ENCODE assay signal across 13 mouse cellular contexts in the genomic region with DNA sequence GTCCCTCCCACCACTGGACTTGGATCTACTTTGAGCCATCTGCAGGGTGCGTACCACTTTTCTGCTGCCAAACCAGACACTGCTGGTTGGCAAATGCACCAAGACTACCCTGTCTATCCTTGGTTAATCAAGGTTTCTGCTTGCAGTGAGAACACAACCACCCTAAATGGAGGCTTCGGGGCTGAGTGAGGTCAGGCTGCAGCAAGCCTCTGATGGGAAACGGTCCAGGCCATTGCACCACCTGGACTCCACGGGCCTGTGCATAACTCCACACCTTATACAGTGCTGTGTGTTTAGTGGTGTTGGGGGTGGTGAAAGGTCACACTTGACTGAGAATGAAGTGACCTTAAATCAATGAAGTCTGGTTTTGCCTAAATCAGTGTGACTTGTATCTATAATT. TPM values are rescaled to one million over a fixed set of nuclear protein-coding genes. Genes with fewer than 3 reads are reported as not detected.
DNase-seq lines count a peak whose midpoint lies in the region; ATAC-seq lines count a peak whose summit lies in the region.
"Had no signal": no experiment of that assay in that cellular context is flagged by ENCODE, and none has a peak within 500 bp of the region (broad histone marks: within the 10 kb centered on the region; RNA-seq: fewer than 3 reads in every experiment).

No protein-coding gene starts in this region.

- no peaks in the 10 kb centered on the region for H3K27me3 ChIP-seq in embryonic facial prominence, embryonic 12.5 days
- no peaks in the 10 kb centered on the region for H3K27me3 ChIP-seq in embryonic facial prominence, embryonic 10.5 days (replicated peaks; ENCODE audit: low read depth, poor library complexity, severe bottlenecking)
- H3K27me3 ChIP-seq in heart, embryonic 16.5 days (ENCODE audit: control insufficient read depth, insufficient read depth, low read length) = no peaks in the 10 kb centered on the region
- no peaks in the 10 kb centered on the region for H3K27me3 ChIP-seq in embryonic facial prominence, embryonic 15.5 days
- no peaks in the 10 kb centered on the region for H3K27me3 ChIP-seq in liver, embryonic 15.5 days
- H3K27me3 ChIP-seq: limb, embryonic 12.5 days; megakaryocyte, embryonic 14.5 days had no signal

- H3K4me1 ChIP-seq in embryonic facial prominence, embryonic 12.5 days = peaks cover 42% of the 10 kb centered on the region
- peaks cover 47% of the 10 kb centered on the region for H3K4me1 ChIP-seq in embryonic facial prominence, embryonic 10.5 days
- H3K4me1 ChIP-seq in heart, embryonic 16.5 days (ENCODE audit: control insufficient read depth, insufficient read depth, low read length) = peaks cover 57% of the 10 kb centered on the region
- H3K4me1 ChIP-seq in embryonic facial prominence, embryonic 15.5 days = peaks cover 68% of the 10 kb centered on the region
- peaks cover 87% of the 10 kb centered on the region for H3K4me1 ChIP-seq in liver, embryonic 15.5 days (replicated peaks)

- no peak for DNase-seq in embryonic facial prominence, embryonic 10.5 days (ENCODE audit: low spot score)
- DNase-seq in heart, adult 18-20 months = no peak
- DNase-seq in ovary, adult 18-20 months (ENCODE audit: low spot score) = no peak
- DNase-seq: kidney, adult 9 months; thymus, adult 18-20 months had no signal

- 86% methylated on average over 4 of the region's 4 CpGs for WGBS in embryonic facial prominence, embryonic 12.5 days
- WGBS in embryonic facial prominence, embryonic 10.5 days = 89% methylated on average over 4 of the region's 4 CpGs
- 72% methylated on average over 4 of the region's 4 CpGs for WGBS in heart, embryonic 16.5 days
- 85% methylated on average over 4 of the region's 4 CpGs for WGBS in embryonic facial prominence, embryonic 15.5 days
- 74% methylated on average over 4 of the region's 4 CpGs for WGBS in liver, embryonic 15.5 days (ENCODE audit: insufficient replicate concordance)

- no peaks in the 10 kb centered on the region for H3K9me3 ChIP-seq in embryonic facial prominence, embryonic 12.5 days
- H3K9me3 ChIP-seq in embryonic facial prominence, embryonic 10.5 days = no peaks in the 10 kb centered on the region
- no peaks in the 10 kb centered on the region for H3K9me3 ChIP-seq in heart, embryonic 16.5 days (replicated peaks; ENCODE audit: control insufficient read depth, low read length)
- H3K9me3 ChIP-seq in embryonic facial prominence, embryonic 15.5 days (replicated peaks) = no peaks in the 10 kb centered on the region
- no peaks in the 10 kb centered on the region for H3K9me3 ChIP-seq in liver, embryonic 15.5 days (replicated peaks)
- H3K9me3 ChIP-seq: hindbrain, embryonic 10.5 days; limb, embryonic 12.5 days; megakaryocyte, embryonic 14.5 days had no signal

- H3K9ac ChIP-seq in embryonic facial prominence, embryonic 12.5 days = no peak overlapping the region
- peak overlapping the region; percentile 3; the same call in 1 of the 2 replicates for H3K9ac ChIP-seq in heart, embryonic 16.5 days (ENCODE audit: low read length)
- H3K9ac ChIP-seq in embryonic facial prominence, embryonic 15.5 days = no peak overlapping the region
- H3K9ac ChIP-seq in liver, embryonic 15.5 days = no peak overlapping the region
- H3K9ac ChIP-seq: limb, embryonic 12.5 days had no signal

- no peaks in the 10 kb centered on the region for H3K36me3 ChIP-seq in embryonic facial prominence, embryonic 12.5 days
- H3K36me3 ChIP-seq in embryonic facial prominence, embryonic 10.5 days (replicated peaks) = no peaks in the 10 kb centered on the region
- H3K36me3 ChIP-seq in heart, embryonic 16.5 days (ENCODE audit: control insufficient read depth, insufficient read depth) = no peaks in the 10 kb centered on the region
- H3K36me3 ChIP-seq in embryonic facial prominence, embryonic 15.5 days = no peaks in the 10 kb centered on the region
- H3K36me3 ChIP-seq in liver, embryonic 15.5 days (replicated peaks) = no peaks in the 10 kb centered on the region
- H3K36me3 ChIP-seq: hindbrain, embryonic 10.5 days; limb, embryonic 12.5 days had no signal

- 0 out of 2 replicates have a peak overlapping the region, but pooled peaks have one; percentile 6 for H3K27ac ChIP-seq in embryonic facial prominence, embryonic 12.5 days
- no peak overlapping the region for H3K27ac ChIP-seq in embryonic facial prominence, embryonic 10.5 days (replicated peaks)
- no peak overlapping the region for H3K27ac ChIP-seq in heart, embryonic 16.5 days (ENCODE audit: low read length)
- peak overlapping the region; percentile 51; the same call in 1 of the 2 replicates for H3K27ac ChIP-seq in embryonic facial prominence, embryonic 15.5 days (replicated peaks)
- H3K27ac ChIP-seq in liver, embryonic 15.5 days (replicated peaks) = no peak overlapping the region
- H3K27ac ChIP-seq: hindbrain, embryonic 10.5 days; limb, embryonic 12.5 days had no signal

- ATAC-seq in embryonic facial prominence, embryonic 12.5 days (ENCODE audit: insufficient number of reproducible peaks, insufficient read depth, low FRiP score, low TSS enrichment) = no peak
- no peak for ATAC-seq in heart, embryonic 16.5 days (replicated peaks; ENCODE audit: extremely low read depth, insufficient read depth, low FRiP score)
- no peak for ATAC-seq in embryonic facial prominence, embryonic 15.5 days (ENCODE audit: insufficient number of reproducible peaks, low FRiP score, low TSS enrichment, low read depth)
- ATAC-seq in liver, embryonic 15.5 days (ENCODE audit: insufficient read depth) = peak; percentile 47; the same call in 1 of the 2 replicates

- H3K4me2 ChIP-seq in embryonic facial prominence, embryonic 12.5 days (replicated peaks) = no peak overlapping the region
- peak overlapping the region; percentile 31; the same call in 1 of the 2 replicates for H3K4me2 ChIP-seq in heart, embryonic 16.5 days (ENCODE audit: low read depth, low read length)
- H3K4me2 ChIP-seq in embryonic facial prominence, embryonic 15.5 days (replicated peaks) = no peak overlapping the region
- H3K4me2 ChIP-seq in liver, embryonic 15.5 days = no peak overlapping the region
- H3K4me2 ChIP-seq: limb, embryonic 12.5 days had no signal

- no peak overlapping the region for H3K4me3 ChIP-seq in embryonic facial prominence, embryonic 12.5 days
- H3K4me3 ChIP-seq in embryonic facial prominence, embryonic 10.5 days = no peak overlapping the region
- no peak overlapping the region for H3K4me3 ChIP-seq in heart, embryonic 16.5 days (ENCODE audit: low read length)
- no peak overlapping the region for H3K4me3 ChIP-seq in embryonic facial prominence, embryonic 15.5 days (replicated peaks)
- no peak overlapping the region for H3K4me3 ChIP-seq in liver, embryonic 15.5 days (replicated peaks)
- H3K4me3 ChIP-seq: erythroblast, embryonic 14.5 days; hindbrain, embryonic 10.5 days; limb, embryonic 12.5 days; megakaryocyte, embryonic 14.5 days had no signal

RNA-seq across cellular contexts. Expression of a gene that starts 47.6 kb away (rescaled TPM):
- 20.3 and 21.7 TPM in 2 replicates for polyA plus RNA-seq in embryonic facial prominence, embryonic 12.5 days (2016; fragmentation: Nextera tagmentation; extraction: Ambion mirVana)
- 16.5 and 17.3 TPM in 2 replicates for polyA plus RNA-seq in embryonic facial prominence, embryonic 10.5 days (2016; fragmentation: Nextera tagmentation; extraction: Ambion mirVana)
- polyA plus RNA-seq in heart, embryonic 16.5 days (2015; fragmentation: Nextera tagmentation; extraction: Ambion mirVana) = 11.3 and 12.9 TPM in 2 replicates
- total RNA-seq in heart, adult 18-20 months (2021) = 100 to 1,000 TPM in 1 of 2 experiments, 10 to 100 TPM in 1; 100.0 to 108 TPM
- 17.0 and 18.6 TPM in 2 replicates for polyA plus RNA-seq in embryonic facial prominence, embryonic 15.5 days (2015; fragmentation: Nextera tagmentation; extraction: Ambion mirVana)
- polyA plus RNA-seq in liver, embryonic 15.5 days (2015; fragmentation: Nextera tagmentation; extraction: Ambion mirVana) = 5.5 and 7.3 TPM in 2 replicates

Comparison
In these comparisons a context has a peak if more than half of its experiments do, and no peak if none do; other contexts are left out.
1. H3K27ac ChIP-seq: peak in embryonic facial prominence, embryonic 12.5 days (single experiment) and embryonic facial prominence, embryonic 15.5 days (single experiment); none in embryonic facial prominence, embryonic 10.5 days (single experiment), heart, embryonic 16.5 days (single experiment) and liver, embryonic 15.5 days (single experiment).